Mouse (Mus musculus): ENCODE data around the gene Rfng. TPM values are rescaled to one million over a fixed set of nuclear protein-coding genes. Genes with fewer than 3 reads are reported as not detected.
"Not testable (repeated sequence)": the region's sequence is repeated elsewhere in the genome, so short reads cannot be mapped to it uniquely, and the experiment has no call there.

Gene Rfng
- polyA plus RNA-seq, 1 experiment = 26.0 TPM

DNA sequence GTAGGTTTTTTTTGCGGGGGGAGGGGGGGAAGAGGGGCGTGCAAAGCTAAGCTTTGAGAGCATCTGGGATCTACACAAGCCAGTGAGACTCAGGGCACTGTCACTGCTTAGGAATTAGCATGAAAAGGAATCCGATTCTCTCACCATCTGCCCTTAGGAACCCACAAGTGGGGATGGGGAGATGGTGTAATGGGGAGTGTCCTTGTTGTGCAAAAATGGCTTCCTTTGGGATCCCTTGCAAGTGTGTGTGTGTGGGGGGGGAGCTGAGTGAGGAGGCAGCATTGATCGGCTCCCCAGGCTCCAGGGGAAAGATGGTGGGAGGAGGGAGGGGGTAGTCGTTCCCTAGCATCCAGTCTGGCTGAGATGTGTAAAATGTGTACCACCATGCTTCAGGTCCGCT is 6.9 kb downstream of the Rfng start:
- peaks cover 21% of the 10 kb centered on the region for H3K4me1 ChIP-seq
- TF ChIP-seq GATA1 (IDR thresholded peaks at IDR 0.05; ENCODE audit: borderline replicate concordance, low read length) (no peak), FLI1 (IDR thresholded peaks at IDR 0.05; ENCODE audit: low read length) (no peak)
- no peaks in the 10 kb centered on the region for H3K9me3 ChIP-seq
- no peak overlapping the region for H3K4me3 ChIP-seq (replicated peaks)
- peaks cover 19% of the 10 kb centered on the region for H3K27me3 ChIP-seq (replicated peaks)
- H3K36me3 ChIP-seq (replicated peaks; ENCODE audit: low read length) = peaks cover 22% of the 10 kb centered on the region

DNA sequence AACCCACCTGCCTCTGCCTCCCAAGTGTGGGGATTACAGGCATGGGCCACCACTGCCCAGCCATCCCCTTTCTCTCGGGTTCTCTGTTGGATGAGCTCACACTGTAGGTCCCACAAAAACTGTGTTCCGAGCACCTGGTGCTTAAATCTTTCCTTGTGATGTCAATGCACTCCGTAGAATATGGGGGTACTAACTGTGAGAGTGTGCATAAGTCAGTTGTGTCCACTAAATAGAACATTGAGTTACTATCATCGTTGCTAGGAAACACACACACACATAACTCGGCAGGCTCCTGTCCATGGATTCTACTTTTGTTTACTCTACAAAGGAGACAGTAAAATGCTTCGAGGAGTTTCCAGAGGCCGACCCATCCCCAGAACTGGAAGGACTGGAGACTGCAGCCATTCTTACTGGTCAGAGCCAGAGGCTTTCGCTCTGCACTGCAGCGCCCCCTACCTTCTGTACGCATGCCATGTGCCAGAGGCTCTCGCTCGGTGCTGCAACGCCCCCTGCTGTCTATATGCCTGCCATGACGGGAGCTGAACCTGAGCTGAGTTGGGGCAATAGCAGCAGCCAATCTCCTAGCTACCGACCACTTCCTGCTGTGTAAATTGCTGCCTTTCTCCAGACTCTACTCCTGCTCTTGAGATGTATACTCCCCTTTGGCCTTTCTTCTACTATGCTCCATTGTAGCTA is 8.1 kb downstream of the Rfng start:
- H3K4me1 ChIP-seq = peaks cover 21% of the 10 kb centered on the region
- H3K36me3 ChIP-seq (replicated peaks; ENCODE audit: low read length) = peaks cover 14% of the 10 kb centered on the region
- TF ChIP-seq GATA1 (IDR thresholded peaks at IDR 0.05; ENCODE audit: borderline replicate concordance, low read length) (no peak), FLI1 (IDR thresholded peaks at IDR 0.05; ENCODE audit: low read length) (no peak)
- H3K27me3 ChIP-seq (replicated peaks) = peaks cover 19% of the 10 kb centered on the region
- no peaks in the 10 kb centered on the region for H3K9me3 ChIP-seq
- peak overlapping the region; percentile 62 for H3K4me3 ChIP-seq (replicated peaks)

DNA sequence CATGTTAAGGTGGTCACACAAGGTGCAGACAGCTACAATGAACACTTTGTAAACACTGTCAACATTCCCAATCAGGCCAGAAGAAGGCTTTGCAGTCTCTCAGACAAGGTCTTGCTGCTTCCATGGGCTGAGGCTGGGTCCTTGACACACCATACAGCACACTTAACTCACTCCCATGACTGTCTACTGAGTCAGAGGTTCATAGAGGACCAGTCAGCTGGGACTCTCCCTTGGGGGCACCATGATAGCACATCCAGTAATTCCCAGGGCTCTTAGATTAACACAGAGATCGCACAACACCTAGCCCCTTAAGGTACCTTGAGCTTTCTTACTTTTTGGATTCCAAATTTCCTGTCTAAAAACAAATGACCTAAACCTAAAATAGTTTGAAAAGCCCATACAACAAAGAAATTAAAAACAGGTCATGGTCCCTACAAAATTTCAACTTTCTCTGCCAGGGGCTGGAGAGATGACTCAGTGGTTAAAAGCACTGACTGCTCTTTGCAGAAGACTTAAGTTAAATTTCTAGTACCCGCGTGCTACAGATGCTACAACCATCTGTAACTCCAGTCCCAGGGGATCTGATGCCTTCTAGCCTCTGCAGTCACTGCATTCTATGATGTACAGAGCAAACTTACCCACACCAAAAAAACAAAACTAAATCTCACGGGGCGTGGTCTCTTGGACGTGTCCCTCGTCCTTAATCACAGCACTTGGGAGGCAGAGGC is 10.4 kb downstream of the Rfng start:
- no peaks in the 10 kb centered on the region for H3K36me3 ChIP-seq (replicated peaks; ENCODE audit: low read length)
- H3K9me3 ChIP-seq = no peaks in the 10 kb centered on the region
- TF ChIP-seq FLI1 (IDR thresholded peaks at IDR 0.05; ENCODE audit: low read length) = no peak
- TF ChIP-seq GATA1 (IDR thresholded peaks at IDR 0.05; ENCODE audit: borderline replicate concordance, low read length) = no peak
- peaks cover 17% of the 10 kb centered on the region for H3K4me1 ChIP-seq
- H3K27me3 ChIP-seq (replicated peaks) = peaks cover 17% of the 10 kb centered on the region
- H3K4me3 ChIP-seq (replicated peaks) = no peak overlapping the region

DNA sequence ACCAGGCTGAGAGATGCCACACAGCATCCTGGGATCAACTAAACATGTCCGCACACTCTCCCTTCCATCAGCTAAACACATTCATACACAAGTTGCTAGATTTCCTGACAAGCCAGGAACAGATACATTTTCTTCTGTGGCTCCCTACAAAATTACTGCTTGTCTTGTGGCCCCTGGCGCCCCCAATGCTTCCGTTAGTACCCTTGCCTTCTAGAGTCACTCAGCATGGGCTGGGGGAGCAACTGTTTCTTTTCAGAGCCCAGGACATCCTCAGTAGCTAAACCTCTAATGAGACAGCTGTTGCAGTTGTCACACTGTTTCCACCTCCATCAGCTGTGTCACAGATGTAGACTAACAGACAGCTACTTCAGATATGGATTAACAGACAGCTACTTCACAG is 11.3 kb downstream of the Rfng start:
- H3K36me3 ChIP-seq (replicated peaks; ENCODE audit: low read length) = no peaks in the 10 kb centered on the region
- no peak overlapping the region for H3K4me3 ChIP-seq (replicated peaks)
- TF ChIP-seq GATA1 (IDR thresholded peaks at IDR 0.05; ENCODE audit: borderline replicate concordance, low read length) (no peak), FLI1 (IDR thresholded peaks at IDR 0.05; ENCODE audit: low read length) (no peak)

DNA sequence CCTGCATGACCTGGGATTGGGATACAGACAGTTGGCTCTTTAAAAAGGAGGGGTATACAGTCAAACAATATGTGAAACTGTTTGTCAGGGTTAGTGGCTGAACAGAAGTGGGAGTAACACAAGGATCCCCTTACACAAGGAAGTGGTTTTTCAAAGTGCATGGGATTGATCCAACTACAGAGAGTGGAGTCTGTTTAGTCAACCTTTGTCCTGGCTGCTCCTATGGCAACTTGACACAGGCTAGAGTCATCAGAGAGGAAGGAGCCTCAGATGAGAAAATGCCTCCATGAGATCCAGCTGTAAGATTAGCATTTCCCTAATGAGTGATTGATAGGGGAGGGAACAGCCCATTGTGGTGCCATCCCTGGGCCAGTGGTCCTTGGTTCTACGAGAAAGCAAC is 15.8 kb downstream of the Rfng start:
- TF ChIP-seq FLI1 (IDR thresholded peaks at IDR 0.05; ENCODE audit: low read length) (no peak), GATA1 (IDR thresholded peaks at IDR 0.05; ENCODE audit: borderline replicate concordance, low read length) (no peak)
- H3K9me3 ChIP-seq = no peaks in the 10 kb centered on the region
- peaks cover 19% of the 10 kb centered on the region for H3K4me1 ChIP-seq
- H3K27me3 ChIP-seq (replicated peaks) = peaks cover 37% of the 10 kb centered on the region
- no peaks in the 10 kb centered on the region for H3K36me3 ChIP-seq (replicated peaks; ENCODE audit: low read length)
- H3K4me3 ChIP-seq (replicated peaks) = no peak overlapping the region

More for the DNA sequence above, 11.3 kb downstream of the Rfng start:
- H3K4me1 ChIP-seq = peaks cover 25% of the 10 kb centered on the region
- no peaks in the 10 kb centered on the region for H3K9me3 ChIP-seq
- peaks cover 19% of the 10 kb centered on the region for H3K27me3 ChIP-seq (replicated peaks)

DNA sequence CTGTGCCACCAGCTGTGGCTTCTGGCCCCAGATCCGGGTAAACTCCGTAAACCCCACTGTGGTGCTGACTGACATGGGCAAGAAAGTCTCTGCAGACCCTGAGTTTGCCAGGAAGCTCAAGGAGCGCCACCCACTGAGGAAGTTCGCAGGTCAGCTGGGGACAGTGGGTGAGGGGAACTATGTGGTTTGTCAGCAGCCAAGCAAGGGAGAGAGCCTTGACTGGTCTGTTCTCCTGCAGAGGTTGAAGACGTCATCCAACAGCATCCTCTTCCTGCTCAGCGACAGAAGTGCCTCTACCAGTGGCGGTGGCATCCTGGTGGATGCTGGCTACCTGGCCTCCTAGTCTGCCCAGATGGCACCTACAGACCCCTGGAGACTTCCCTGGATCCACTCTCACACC is 17.0 kb downstream of the Rfng start:
- not testable (repeated sequence) for H3K36me3 ChIP-seq (replicated peaks; ENCODE audit: low read length); H3K9me3 ChIP-seq; H3K4me3 ChIP-seq (replicated peaks)
- Histone ChIP-seq H3K27me3 (replicated peaks) (peaks cover 36% of the 10 kb centered on the region), H3K4me1 (peaks cover 23% of the 10 kb centered on the region)

DNA sequence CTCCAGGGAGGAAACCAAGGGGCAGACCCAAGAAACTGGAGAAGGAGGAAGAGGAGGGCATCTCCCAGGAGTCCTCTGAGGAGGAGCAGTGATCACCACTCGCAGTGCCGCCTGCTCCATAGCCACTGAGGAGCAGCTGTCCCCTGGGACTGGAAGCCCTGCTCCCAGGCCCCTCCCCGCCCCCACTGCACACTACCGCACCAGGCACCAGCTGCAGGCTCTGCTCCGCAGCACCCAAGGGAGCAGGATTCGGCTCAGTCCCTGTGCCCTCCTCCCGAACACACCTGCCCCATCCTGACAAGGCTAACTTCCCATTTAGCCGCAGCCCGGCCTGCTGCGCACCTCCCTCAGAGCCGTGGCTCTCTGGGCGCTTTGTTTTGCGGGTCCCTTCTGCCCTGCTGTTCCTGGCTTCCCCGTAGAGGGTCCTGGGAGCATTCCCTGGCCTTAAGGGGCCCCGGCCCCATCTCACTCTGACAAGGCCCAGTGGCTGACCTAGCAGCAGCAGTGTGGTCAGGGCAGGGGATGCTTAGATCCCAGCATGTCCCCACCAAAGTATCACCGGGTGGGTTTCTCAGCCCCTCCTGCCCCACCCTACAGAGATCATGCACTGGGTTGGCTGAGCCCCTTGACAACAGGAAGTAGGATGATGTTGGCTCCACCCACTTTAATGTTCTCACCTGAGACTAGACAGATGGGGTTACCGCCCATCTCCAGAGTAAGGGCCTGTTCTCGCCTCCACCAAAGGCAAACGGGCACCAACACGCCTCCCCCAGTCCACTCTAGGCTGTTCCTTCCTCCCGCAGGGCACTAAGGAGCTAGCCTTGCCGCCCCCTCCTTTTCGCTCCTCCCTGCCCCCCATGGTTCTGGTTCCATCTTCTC is 20.6 kb downstream of the Rfng start:
- H3K9me3 ChIP-seq = peaks cover 37% of the 10 kb centered on the region
- not testable (repeated sequence) for H3K36me3 ChIP-seq (replicated peaks; ENCODE audit: low read length); H3K4me3 ChIP-seq (replicated peaks)
- peaks cover 23% of the 10 kb centered on the region for H3K4me1 ChIP-seq
- peaks cover 41% of the 10 kb centered on the region for H3K27me3 ChIP-seq (replicated peaks)

DNA sequence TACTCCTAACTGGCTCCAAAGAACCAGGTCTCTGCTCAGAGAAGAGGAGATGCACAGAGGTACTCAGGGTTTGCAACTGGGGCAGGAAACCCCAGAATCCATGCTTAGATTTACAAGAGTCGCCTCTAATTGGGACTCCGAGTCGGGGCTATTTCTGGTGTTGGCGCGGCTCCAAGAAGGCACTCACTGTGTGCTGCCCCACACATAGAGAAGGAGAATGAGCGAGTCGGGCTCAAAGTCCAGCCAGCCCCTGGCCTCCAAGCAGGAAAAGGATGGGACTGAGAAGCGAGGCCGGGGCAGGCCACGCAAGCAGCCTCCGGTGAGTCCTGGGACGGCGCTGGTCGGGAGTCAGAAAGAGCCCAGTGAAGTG is 21.4 kb downstream of the Rfng start, which contains the start of gene Hmga1b:
Hmga1b (plus strand) TSS at position 123 of the 370 bp plus-strand sequence.
- Histone ChIP-seq H3K4me1 (peaks cover 16% of the 10 kb centered on the region), H3K9me3 (peaks cover 44% of the 10 kb centered on the region), H3K4me3 (replicated peaks) (peak within 1 kb of the TSS; percentile 26), H3K27me3 (replicated peaks) (peaks cover 38% of the 10 kb centered on the region)
- not testable (repeated sequence) for H3K36me3 ChIP-seq (replicated peaks; ENCODE audit: low read length)

DNA sequence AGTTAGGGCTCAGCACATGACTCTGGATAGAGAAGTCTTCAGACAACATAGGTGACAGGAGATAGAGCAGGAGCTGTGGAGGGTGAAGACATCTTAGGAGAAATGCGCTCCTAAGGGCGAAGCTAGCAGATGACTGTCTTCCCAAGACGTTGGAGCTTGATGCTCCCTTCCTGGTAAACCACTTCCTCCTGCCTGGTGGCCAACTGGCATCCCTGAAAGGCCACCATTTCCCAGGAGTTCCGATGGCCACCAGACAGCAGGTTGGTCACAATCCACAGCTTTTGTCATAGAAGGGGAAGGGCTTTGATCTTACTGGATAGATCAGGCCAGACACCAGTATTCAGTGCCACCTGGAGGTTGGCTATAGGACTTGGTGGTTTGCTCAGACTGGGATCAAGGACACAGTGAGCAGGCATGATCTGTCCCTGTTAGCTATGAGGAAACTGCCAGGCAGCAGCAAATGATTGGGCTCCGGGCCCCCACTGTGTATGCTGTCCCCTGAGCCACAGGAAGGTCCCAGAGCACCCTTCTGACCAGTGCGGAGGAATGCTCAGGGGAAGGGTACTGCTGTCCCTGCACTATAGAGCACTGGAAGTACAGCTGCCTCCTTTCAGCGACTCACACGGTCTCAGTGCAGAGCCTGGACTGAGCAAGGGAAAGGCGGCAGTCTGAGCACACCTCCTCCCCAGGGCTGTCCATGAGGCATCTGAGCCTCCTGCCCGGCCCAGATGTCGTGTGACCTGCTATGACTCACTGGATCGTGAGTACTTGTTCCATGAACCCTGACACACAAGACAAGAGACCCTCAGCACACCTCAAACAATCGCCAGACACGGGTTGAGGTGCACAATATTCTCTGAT is 22.0 kb downstream of the Rfng start:
- Histone ChIP-seq H3K36me3 (replicated peaks; ENCODE audit: low read length) (no peaks in the 10 kb centered on the region), H3K4me3 (replicated peaks) (peak overlapping the region; percentile 26), H3K4me1 (peaks cover 9% of the 10 kb centered on the region), H3K9me3 (peaks cover 46% of the 10 kb centered on the region), H3K27me3 (replicated peaks) (peaks cover 35% of the 10 kb centered on the region)
- TF ChIP-seq GATA1 (IDR thresholded peaks at IDR 0.05; ENCODE audit: borderline replicate concordance, low read length) (no peak), FLI1 (IDR thresholded peaks at IDR 0.05; ENCODE audit: low read length) (no peak)

Data from megakaryocyte, embryonic 14.5 days (primary cell).